Mouse (Mus musculus) right cerebral cortex, postnatal 10 days (tissue): ENCODE data around the gene Rrp1b.

Experiments
- DNase-seq, 2 experiments: peaks; one replicate each; pipeline ENCODE4 v3.0.0; 2021; ENCODE audit warnings: low spot score in 2 of 2

The Rrp1b gene

DNA sequence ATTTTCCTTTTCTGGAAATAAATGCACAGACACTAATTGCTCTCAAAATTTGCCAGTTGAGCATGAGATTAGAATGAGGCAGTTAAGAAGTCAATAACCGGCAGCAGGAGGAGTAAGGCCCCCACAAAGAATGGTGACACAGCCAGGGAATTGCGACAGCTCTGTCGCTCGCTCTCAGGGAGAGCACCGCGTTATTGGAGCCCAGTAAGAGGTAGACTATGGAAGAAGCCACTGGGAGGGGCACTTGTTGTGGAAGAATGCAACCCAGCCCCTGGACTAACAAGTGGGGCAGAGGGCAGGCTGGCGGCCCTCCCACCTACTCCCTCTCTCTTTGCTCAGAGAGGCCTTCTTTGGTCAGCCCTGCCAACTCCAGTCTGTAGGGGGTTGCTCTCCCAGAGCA lies 4.2 kb upstream of the Rrp1b start:
- no peak for DNase-seq

DNA sequence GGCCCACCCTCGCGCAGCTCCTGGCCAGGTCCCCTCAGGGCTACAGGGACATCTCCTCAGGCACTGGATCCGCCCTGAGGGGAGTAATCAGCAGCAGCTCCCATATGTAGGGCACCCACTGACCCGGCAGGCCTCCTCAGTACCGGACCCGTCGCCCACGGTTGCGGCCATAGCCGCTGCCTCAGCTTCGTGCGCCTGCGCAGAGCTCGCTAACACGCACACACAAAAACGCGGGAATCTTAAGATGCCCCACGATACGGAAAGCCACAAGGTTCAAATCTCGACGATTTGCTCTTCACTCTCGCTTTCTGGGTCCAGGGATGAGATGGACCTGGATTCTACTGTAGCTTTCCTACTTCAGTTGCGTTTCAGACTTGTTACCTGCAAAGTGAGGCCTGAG lies 1.6 kb upstream of the Rrp1b start:
- DNase-seq, result no peak

DNA sequence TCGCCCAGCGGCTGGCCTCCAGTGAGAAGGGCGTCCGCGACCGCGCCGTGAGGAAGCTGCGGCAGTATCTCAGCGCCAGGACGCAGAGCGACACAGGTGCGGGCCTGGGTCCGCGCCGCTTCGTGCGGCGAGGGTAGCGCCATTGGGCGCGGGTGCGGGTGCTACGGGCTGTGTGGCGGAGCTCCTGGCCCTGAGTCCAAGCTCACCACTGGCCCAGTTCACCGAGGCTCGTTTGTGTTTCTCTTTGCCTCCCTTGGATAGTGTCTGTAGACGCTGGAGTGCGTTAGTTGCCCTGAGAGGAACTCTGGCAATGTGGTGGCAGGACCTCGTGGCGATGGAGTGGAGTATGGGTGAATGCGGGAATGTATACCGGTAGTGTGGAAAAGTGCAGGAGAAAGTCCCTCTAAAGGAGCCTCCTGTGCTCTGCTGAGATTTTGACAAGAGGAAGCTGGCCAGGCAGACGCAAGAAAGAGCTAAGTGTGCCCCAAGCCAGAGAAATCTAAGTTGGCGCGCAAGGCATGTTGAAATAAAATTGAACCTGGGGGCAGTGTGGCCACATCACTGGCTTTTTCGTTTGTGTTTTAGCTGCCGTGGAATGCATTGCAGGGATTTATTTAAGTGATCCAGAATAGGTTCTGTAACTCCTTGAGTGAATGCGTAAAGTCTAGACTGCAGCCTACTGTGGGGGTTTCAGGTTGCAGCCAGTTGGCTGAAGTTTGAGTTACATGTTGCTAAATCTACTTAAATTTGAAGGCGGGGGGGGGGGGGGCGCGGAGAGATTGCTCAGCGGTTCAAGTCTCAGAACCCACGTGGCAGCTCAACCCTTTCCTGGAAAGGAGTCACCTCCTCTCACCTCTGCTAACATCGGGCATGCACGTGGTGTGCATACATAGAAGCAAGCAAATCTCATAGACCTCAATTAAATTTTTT lies 874 bp downstream of the Rrp1b start:
- no peak for DNase-seq

- DNase-seq, result no peak
Measured at GRCm38 (mm10) chr17:32040263-32040662, 4.4 kb downstream of the Rrp1b start.

DNA sequence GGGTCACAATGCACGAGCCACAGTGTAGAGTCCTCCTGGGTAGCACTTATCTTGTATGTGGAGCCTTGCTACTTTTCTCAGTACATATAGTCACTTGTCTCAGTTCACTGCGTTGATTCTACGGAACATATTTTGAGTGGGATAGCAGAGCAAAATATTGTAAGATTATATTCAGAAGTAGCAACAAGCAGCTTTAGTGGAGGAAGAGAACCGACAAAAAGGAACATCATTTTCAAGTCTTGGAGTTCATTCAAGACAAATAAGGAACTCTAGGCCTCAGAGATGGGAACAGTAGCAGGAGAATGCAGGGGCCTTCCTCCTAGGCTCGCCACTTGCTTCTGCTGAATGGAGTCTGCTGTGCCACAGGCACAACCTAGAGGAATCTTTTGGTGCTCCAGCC lies 10.6 kb downstream of the Rrp1b start:
- DNase-seq, result no peak

- DNase-seq, result no peak
Measured at GRCm38 (mm10) chr17:32048351-32048750, 12.5 kb downstream of the Rrp1b start.

DNA sequence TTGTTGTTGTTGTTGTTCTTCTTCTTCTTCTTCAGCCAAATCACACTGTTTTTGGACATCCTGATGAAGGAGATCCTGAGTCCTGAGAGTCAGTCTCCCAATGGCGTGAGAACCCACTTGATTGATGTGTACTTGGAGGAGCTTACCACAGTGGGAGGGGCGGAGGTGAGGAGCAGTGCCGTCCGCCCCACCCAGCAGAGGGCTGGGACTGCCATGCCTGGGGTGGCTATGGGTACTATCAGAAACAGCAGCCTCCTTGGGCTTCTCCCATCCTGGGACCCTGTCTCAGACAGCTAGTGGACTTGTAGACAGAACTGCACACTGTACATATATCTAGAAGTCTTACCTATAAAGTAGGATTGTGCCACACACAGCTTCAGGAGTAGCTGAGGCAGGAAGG lies 14.0 kb downstream of the Rrp1b start:
- DNase-seq, result no peak

GRCm38 (mm10) chr17:32050609-32051008 lies 14.7 kb downstream of the Rrp1b start:
- no peak for DNase-seq

- DNase-seq, result peak; percentile 69 to 74
Measured at GRCm38 (mm10) chr17:32052237-32053080, 16.6 kb downstream of the Rrp1b start.

DNA sequence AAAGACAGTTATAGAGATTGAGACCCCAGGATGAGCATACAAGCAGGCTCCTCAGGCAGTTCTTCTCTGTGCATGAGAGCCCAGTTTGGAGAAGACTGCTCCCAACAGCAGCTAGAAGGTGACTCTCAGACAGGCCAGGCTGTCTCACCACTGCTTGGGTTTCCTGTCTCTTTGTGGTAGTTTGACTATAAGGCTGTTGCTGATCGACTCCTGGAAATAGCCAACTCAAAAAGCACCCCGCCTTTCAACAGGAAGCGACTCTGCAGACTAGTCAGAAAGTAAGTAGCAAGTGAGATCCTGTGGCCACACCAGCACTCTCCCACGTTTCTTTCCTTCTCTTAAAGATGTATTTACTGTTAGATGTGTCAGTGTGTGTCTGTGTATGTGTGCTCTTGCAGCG lies 17.8 kb downstream of the Rrp1b start:
- DNase-seq, result no peak

DNA sequence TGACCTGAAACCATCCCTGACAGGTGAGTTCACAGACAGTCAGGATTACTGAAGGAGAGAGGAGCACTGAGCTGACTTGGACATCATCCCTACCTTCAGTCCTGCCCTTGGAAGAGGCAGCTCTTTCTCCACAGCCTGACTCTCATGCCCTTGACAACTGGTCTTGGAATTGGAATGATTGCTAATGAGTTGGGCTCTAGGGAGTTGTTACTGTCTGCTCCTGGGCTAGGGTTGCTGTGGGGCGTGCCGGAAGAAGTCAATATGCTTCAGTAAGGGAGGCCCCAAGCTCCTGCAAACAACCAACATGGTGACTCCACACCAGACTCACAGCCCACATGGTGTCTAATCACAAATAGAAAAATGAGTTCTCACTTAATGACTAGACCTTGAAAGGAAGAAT lies 21.9 kb downstream of the Rrp1b start:
- DNase-seq, result no peak

DNA sequence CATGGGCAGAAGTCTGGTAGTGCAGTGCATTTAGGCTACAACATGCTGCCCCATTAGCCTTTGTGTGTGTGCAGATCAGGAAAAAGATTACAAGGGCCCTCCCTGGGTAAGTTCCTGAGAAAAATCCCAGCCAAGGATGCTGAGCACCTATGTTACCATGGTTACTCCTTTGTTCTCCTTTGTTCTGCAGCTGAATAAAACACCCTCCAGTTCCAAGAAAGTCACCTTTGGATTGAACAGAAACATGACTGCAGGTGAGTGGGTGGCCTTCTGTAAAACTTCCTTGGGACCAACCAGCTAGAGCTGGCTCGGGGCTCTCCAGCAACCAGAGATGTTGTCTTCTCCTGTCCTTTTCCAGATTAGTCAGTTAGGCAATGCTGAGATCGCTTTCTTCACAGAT lies 23.2 kb downstream of the Rrp1b start:
- no peak for DNase-seq

DNA sequence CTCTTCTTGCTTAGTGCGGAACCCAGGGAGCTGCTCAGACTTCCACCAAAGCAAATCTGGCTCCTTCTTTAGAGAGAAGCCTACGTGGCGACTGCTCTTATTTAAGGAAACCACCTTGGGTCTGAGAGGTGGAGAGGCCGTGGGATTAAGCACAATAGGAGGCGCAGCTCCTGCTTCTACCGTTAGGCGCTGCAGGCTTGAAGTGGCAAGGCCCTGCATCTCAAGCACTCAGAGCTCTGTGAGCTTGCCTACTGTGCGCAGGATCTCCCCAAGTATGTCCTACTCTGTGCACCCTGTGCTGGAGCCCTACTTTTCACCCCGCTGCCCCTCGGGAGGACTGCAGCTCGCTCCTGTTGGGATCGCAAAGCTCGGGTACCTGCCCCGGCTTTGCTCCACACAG lies 25.3 kb downstream of the Rrp1b start:
- no peak for DNase-seq

- DNase-seq, result no peak
Measured at GRCm38 (mm10) chr17:32063654-32064053, 27.8 kb downstream of the Rrp1b start.

GRCm38 (mm10) chr17:32064762-32065161 lies 28.9 kb downstream of the Rrp1b start:
- DNase-seq, result peak; percentile 47

- DNase-seq, result no peak
Measured at GRCm38 (mm10) chr17:32067541-32067940, 31.6 kb downstream of the Rrp1b start.

GRCm38 (mm10) chr17:32068381-32068780 lies 32.5 kb downstream of the Rrp1b start:
- no peak for DNase-seq

- DNase-seq, result no peak
Measured at GRCm38 (mm10) chr17:32068810-32069209, 32.9 kb downstream of the Rrp1b start.

DNA sequence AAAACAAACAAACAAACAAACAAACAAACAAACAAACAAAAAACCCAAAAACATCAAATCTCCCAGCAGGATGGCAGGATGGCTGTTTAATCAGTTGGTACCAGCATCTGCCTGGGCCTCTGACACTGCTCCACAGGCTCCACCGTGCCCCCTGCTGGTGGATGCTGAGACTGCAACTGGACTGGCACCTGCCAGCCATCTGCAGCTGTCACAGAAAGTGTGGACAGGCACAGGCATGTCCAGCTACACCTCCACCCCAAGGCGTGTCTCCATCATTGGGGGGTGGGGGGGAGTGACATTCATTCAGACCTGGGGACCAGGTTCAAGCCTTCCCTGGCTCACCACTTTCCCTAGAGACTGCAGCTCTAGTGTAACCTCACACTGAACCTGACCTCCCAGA lies 37.5 kb downstream of the Rrp1b start:
- peak; percentile 67 to 76 for DNase-seq

GRCm38 (mm10) chr17:32074658-32075057 lies 38.8 kb downstream of the Rrp1b start:
- no peak for DNase-seq

GRCm38 (mm10) chr17:32075164-32075563 lies 39.3 kb downstream of the Rrp1b start:
- DNase-seq, result peak; percentile 47 to 64

DNA sequence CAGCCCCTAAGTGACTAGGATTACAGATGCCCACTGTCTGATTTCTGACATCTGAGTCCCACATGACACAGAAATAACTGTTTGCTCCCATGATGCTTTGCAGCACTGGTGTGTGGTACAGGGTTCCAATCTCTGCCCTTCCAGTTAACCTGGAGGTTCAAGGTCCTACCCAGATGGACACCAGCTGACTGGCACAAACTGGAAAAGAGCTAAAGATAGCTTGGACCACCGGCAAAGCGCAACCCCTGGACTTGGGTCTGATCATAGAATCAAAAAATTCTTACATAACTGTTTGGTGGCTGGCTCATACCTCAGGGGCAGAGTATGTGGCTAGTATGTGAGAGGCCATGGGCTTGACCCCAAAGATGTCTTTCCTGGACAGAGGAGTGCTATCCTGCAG lies 47.5 kb downstream of the Rrp1b start:
- DNase-seq, result no peak

DNA sequence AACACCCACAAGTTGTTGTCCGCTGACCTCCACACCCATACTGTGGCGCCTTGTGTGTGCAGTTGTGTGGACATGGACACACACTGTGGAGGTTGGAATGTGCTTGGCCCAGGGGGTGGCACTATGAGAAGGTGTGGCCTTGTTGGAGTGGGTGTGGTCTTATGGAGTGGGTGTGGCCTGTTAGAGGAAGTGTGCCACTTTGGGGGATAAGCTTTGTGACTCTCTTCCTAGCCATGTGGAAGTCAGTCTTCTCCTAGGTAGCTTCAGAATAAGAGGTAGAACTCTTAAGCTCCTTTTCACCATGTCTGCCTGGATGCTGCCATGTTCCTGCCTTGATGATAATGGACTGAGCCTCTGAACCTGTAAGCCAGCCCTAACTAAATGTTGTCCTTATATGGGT lies 51.2 kb downstream of the Rrp1b start:
- DNase-seq, result no peak
